Mouse (Mus musculus) MEL (cell line): ENCODE results near the gene Ttll1. TPM values are rescaled to one million over a fixed set of nuclear protein-coding genes. Genes with fewer than 3 reads are reported as not detected.

Source experiments
- DNase-seq: peaks from one replicate; pipeline ENCODE4 v3.0.0; 2011; ENCODE audit warnings: low read depth, low spot score
- H3K27ac ChIP-seq: 2 replicates; pipeline ENCODE4 v1.5.1; 2012; ENCODE audit warnings: low read depth, mild to moderate bottlenecking, control low read depth, low read length, moderate library complexity; ENCODE audit not compliant: control insufficient read depth
- H3K27me3 ChIP-seq, 2 experiments: fragments of 150-350 bp in 1 of 2; sonication (generic) in 1 of 2; 2 replicates each; pipeline ENCODE4 v1.6.1; 2012; ENCODE audit warnings: low read length in 2 of 2, mild to moderate bottlenecking in 2 of 2, improper control_type of control experiment in 1 of 2, moderate library complexity in 1 of 2; ENCODE audit not compliant: insufficient read depth in 2 of 2, control insufficient read depth in 1 of 2
- H3K36me3 ChIP-seq, 2 experiments: 2 replicates each; pipeline ENCODE4 v1.6.1; 2012 to 2014; ENCODE audit warnings: low read length in 2 of 2, improper control_type of control experiment in 1 of 2, inconsistent platforms in 1 of 2, mild to moderate bottlenecking in 1 of 2; ENCODE audit not compliant: insufficient read depth in 2 of 2, control insufficient read depth in 1 of 2
- H3K4me1 ChIP-seq, 2 experiments: fragments of 150-350 bp in 1 of 2; sonication (generic) in 1 of 2; 2 replicates each; pipeline ENCODE4 v1.6.1; 2012; ENCODE audit warnings: low read length in 2 of 2, improper control_type of control experiment in 1 of 2, mild to moderate bottlenecking in 1 of 2; ENCODE audit not compliant: insufficient read depth in 2 of 2, control insufficient read depth in 1 of 2
- H3K4me3 ChIP-seq, 2 experiments: fragments of 150-350 bp in 1 of 2; sonication (generic) in 1 of 2; 2 replicates each; pipeline ENCODE4 v1.5.1; 2012; ENCODE audit warnings: low read depth in 2 of 2, low read length in 2 of 2, mild to moderate bottlenecking in 2 of 2, moderate library complexity in 2 of 2, control low read depth in 1 of 2, improper control_type of control experiment in 1 of 2; ENCODE audit not compliant: control insufficient read depth in 1 of 2, insufficient read depth in 1 of 2
- H3K79me2 ChIP-seq: 2 replicates; pipeline ENCODE4 v1.6.1; 2012; ENCODE audit warnings: mild to moderate bottlenecking, low read length, moderate library complexity; ENCODE audit not compliant: control insufficient read depth, poor library complexity, insufficient read depth
- H3K9ac ChIP-seq: 2 replicates; pipeline ENCODE4 v1.6.1; 2012; ENCODE audit warnings: low read depth, mild to moderate bottlenecking, control low read depth, low read length, moderate library complexity; ENCODE audit not compliant: control insufficient read depth, poor library complexity, severe bottlenecking
- H3K9me3 ChIP-seq: fragments of 150-350 bp; sonication (generic); replicated peaks from 2 replicates; pipeline ENCODE4 v1.6.1; 2012; ENCODE audit warnings: mild to moderate bottlenecking, low read length, improper control_type of control experiment, moderate library complexity; ENCODE audit not compliant: insufficient read depth
- CHD1 ChIP-seq: IDR thresholded peaks from 2 replicates; pipeline ENCODE4 v1.6.1; 2012; ENCODE audit warnings: low read depth, mild to moderate bottlenecking, inconsistent platforms, low read length, improper control_type of control experiment
- CHD2 ChIP-seq: IDR thresholded peaks from 2 replicates; pipeline ENCODE4 v1.6.1; 2011; ENCODE audit warnings: low read length, improper control_type of control experiment
- CTCF ChIP-seq, 3 experiments: IDR thresholded peaks in 2 of 3; conservative IDR thresholded peaks in 1 of 3; 2 replicates each; pipeline ENCODE4 v1.5.1; 2011 to 2012; ENCODE audit warnings: low read length in 3 of 3, low read depth in 2 of 3, mild to moderate bottlenecking in 2 of 3, improper control_type of control experiment in 1 of 3, inconsistent platforms in 1 of 3, mixed read lengths in 1 of 3, moderate library complexity in 1 of 3; ENCODE audit not compliant: control insufficient read depth in 1 of 3, insufficient read depth in 1 of 3, poor library complexity in 1 of 3, severe bottlenecking in 1 of 3
- ETS1 ChIP-seq: IDR thresholded peaks from 2 replicates; pipeline ENCODE4 v1.6.1; 2012; ENCODE audit warnings: low read depth, mild to moderate bottlenecking, inconsistent platforms, low read length, improper control_type of control experiment, moderate library complexity
- JUND ChIP-seq: IDR thresholded peaks from 2 replicates; pipeline ENCODE4 v1.6.1; 2011; ENCODE audit warnings: low read depth, mild to moderate bottlenecking, improper control_type of control experiment, low read length
- KAT2A ChIP-seq: conservative IDR thresholded peaks from 2 replicates; pipeline ENCODE4 v1.6.1; 2012; ENCODE audit warnings: low read depth, low read length, improper control_type of control experiment, inconsistent platforms
- MAFK ChIP-seq: IDR thresholded peaks from 2 replicates; pipeline ENCODE4 v1.6.1; 2011; ENCODE audit warnings: low read depth, mild to moderate bottlenecking, low read length, improper control_type of control experiment, borderline replicate concordance
- MEF2A ChIP-seq: IDR thresholded peaks from 2 replicates; pipeline ENCODE4 v1.6.1; 2014; ENCODE audit warnings: low read depth, mild to moderate bottlenecking, inconsistent platforms, low read length, improper control_type of control experiment; ENCODE audit not compliant: poor library complexity, insufficient replicate concordance, severe bottlenecking; ENCODE audit errors: extremely low read depth
- MYC ChIP-seq: IDR thresholded peaks from 2 replicates; pipeline ENCODE4 v1.6.1; 2011; ENCODE audit warnings: low read depth, mild to moderate bottlenecking, low read length, improper control_type of control experiment, moderate library complexity
- NELFE ChIP-seq: IDR thresholded peaks from 2 replicates; pipeline ENCODE4 v1.6.1; 2011; ENCODE audit warnings: low read depth, low read length, improper control_type of control experiment
- NRF1 ChIP-seq: IDR thresholded peaks from 2 replicates; pipeline ENCODE4 v1.6.1; 2014; ENCODE audit warnings: low read depth, mild to moderate bottlenecking, inconsistent platforms, low read length, improper control_type of control experiment, moderate library complexity; ENCODE audit not compliant: poor library complexity, insufficient read depth, severe bottlenecking
- POLR2A ChIP-seq, 2 experiments: IDR thresholded peaks; 2 replicates each; pipeline ENCODE4 v1.6.1; 2011 to 2012; ENCODE audit warnings: low read length in 2 of 2, mild to moderate bottlenecking in 2 of 2, control low read depth in 1 of 2, improper control_type of control experiment in 1 of 2, low read depth in 1 of 2, moderate library complexity in 1 of 2; ENCODE audit not compliant: control insufficient read depth in 1 of 2, insufficient read depth in 1 of 2, poor library complexity in 1 of 2
- POLR2AphosphoS2 ChIP-seq: IDR thresholded peaks from 2 replicates; pipeline ENCODE4 v1.6.1; 2011; ENCODE audit warnings: low read length, improper control_type of control experiment
- RAD21 ChIP-seq: IDR thresholded peaks from 2 replicates; pipeline ENCODE4 v1.6.1; 2011; ENCODE audit warnings: mild to moderate bottlenecking, low read depth, low read length, improper control_type of control experiment
- RCOR1 ChIP-seq: IDR thresholded peaks from 2 replicates; pipeline ENCODE4 v1.6.1; 2012; ENCODE audit warnings: low read depth, mild to moderate bottlenecking, inconsistent platforms, low read length, improper control_type of control experiment
- SMC3 ChIP-seq: IDR thresholded peaks from 2 replicates; pipeline ENCODE4 v1.6.1; 2011; ENCODE audit warnings: low read depth, low read length, improper control_type of control experiment
- TBP ChIP-seq: IDR thresholded peaks from 2 replicates; pipeline ENCODE4 v1.8.0; 2011; ENCODE audit warnings: low read depth, low read length, improper control_type of control experiment
- ZKSCAN1 ChIP-seq: IDR thresholded peaks from 2 replicates; pipeline ENCODE4 v1.6.1; 2012; ENCODE audit warnings: low read depth, mild to moderate bottlenecking, inconsistent platforms, low read length, improper control_type of control experiment, moderate library complexity
- ZMIZ1 ChIP-seq: IDR thresholded peaks from 2 replicates; pipeline ENCODE4 v1.6.1; 2012; ENCODE audit warnings: low read depth, mild to moderate bottlenecking, inconsistent platforms, low read length, improper control_type of control experiment, moderate library complexity
- ZNF384 ChIP-seq: IDR thresholded peaks from 2 replicates; pipeline ENCODE4 v1.6.1; 2012; ENCODE audit warnings: low read depth, mild to moderate bottlenecking, inconsistent platforms, low read length, improper control_type of control experiment
- polyA plus RNA-seq, 2 experiments: library from polyadenylated mRNA; stranded (reverse) in 1 of 2; unstranded in 1 of 2; fragments of >175 nt in 1 of 2; fragments of >200 nt in 1 of 2; gene quantifications; 2 replicates each; pipeline versions ENCODE4 v1.2.1 to v1.2.4; 2012; ENCODE audit warnings: low replicate concordance in 2 of 2, low read depth in 1 of 2; ENCODE audit not compliant: insufficient read length in 2 of 2, insufficient read depth in 1 of 2, missing spikeins in 1 of 2
- total RNA-seq: library from RNA; depleted of rRNA; stranded (reverse); fragments of 300-350 nt; gene quantifications from 2 replicates; pipeline ENCODE4 v1.2.3, GENCODE M21; 2012

Gene Ttll1
- total and polyA plus RNA-seq, 3 experiments, result 3.4 to 14.1 TPM; not detected in 1

DNA sequence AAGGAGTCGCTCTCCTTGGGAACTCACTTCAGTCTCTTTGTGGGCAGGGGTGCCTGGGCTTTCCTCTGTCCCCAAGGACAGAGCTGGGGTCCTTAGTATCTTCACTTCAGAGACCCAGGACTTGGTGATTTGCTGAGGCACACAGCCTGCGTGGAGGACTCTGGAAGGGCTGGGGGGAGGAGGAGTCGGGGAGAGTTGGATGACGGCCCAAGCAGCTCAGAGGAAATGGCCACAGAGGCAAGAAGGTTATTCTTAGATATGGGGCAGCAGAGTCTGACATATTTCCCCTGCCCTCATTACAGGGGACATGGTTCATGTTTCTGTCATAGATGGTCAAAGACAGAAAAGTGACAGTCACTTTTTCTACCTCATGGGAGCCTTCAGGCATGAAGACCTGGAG lies 29.2 kb upstream of the Ttll1 start:
- H3K27ac ChIP-seq, result no peak overlapping the region
- no peaks in the 10 kb centered on the region for H3K9me3 ChIP-seq
- H3K4me1 ChIP-seq, result peaks cover 0 to 14% of the 10 kb centered on the region in 2 experiments; a peak in 2 of 4 replicates
- H3K36me3 ChIP-seq, result peaks cover 0 to 3% of the 10 kb centered on the region in 2 experiments; a peak in 1 of 4 replicates
- no peak for DNase-seq
- no peak overlapping the region for H3K9ac ChIP-seq
- no peaks in the 10 kb centered on the region for H3K27me3 ChIP-seq
- H3K4me3 ChIP-seq, result no peak overlapping the region
- TF ChIP-seq ZKSCAN1, result no peak
- H3K79me2 ChIP-seq, result no peaks in the 10 kb centered on the region

DNA sequence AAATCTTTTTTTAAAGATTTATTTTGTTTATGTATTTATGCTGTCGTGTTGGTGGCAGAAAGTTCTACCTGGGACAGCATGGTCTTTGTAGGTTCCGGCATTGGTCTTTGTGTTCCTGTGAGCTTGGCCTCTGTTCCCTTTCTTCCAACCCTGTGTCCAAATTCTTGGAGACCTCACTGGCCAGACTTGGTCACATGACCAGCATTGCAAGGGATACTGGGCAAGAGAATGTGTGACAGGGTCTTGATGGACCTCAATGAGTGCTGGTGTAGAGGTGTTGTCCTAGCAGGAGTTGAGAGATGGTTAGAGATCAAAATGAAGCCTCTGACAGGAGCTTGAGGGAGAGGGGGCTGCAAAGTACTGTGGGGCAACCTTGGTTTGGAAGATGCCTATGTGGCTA lies 28.2 kb upstream of the Ttll1 start:
- no peak for TF ChIP-seq CTCF (IDR thresholded peaks at IDR 0.05 in 2 of 3, conservative IDR thresholded peaks at IDR 0.05 in 1 of 3; ENCODE audit: control insufficient read depth in 1 of 3, insufficient read depth in 1 of 3, low read depth in 2 of 3, low read length in 3 of 3, poor library complexity in 1 of 3, severe bottlenecking in 1 of 3)
- no peak for TF ChIP-seq MEF2A
- no peak for TF ChIP-seq KAT2A
- TF ChIP-seq JUND, result no peak
- TF ChIP-seq ZNF384, result no peak
- no peak for TF ChIP-seq CHD1
- TF ChIP-seq SMC3, result no peak
- TF ChIP-seq NRF1, result no peak
- no peak for TF ChIP-seq MYC
- no peak for TF ChIP-seq MAFK
- no peak for TF ChIP-seq ZMIZ1
- TF ChIP-seq ETS1, result no peak
- no peak for TF ChIP-seq TBP
- no peak for TF ChIP-seq NELFE
- no peak for TF ChIP-seq POLR2AphosphoS2
- TF ChIP-seq, all 39 proteins: peak for 0
- Histone ChIP-seq H3K4me3 (no peak overlapping the region), H3K9ac (no peak overlapping the region), H3K9me3 (no peaks in the 10 kb centered on the region), H3K36me3 (peaks cover 0 to 3% of the 10 kb centered on the region in 2 experiments; a peak in 1 of 4 replicates), H3K27ac (no peak overlapping the region), H3K79me2 (no peaks in the 10 kb centered on the region), H3K4me1 (peaks cover 0 to 16% of the 10 kb centered on the region in 2 experiments; a peak in 2 of 4 replicates), H3K27me3 (no peaks in the 10 kb centered on the region)
- DNase-seq, result no peak

DNA sequence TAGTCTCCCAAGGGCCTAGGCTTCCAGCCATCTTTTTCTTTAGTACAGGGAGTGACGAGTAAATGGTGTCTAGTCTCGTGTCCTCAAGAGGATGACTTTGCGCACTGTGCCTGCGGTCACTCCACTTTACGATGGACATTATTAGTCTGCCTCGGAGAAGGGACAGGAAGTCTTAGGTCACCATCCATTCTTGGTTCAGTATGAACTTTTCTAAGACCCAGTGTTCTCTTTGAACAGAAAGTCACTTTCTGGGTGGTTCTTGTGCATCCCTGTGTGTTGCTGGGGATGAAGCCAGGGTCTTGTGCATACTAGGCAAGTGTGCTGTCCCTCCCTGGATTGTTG lies 25.2 kb upstream of the Ttll1 start:
- no peaks in the 10 kb centered on the region for H3K79me2 ChIP-seq
- no peak overlapping the region for H3K4me3 ChIP-seq
- H3K9ac ChIP-seq, result no peak overlapping the region
- no peak overlapping the region for H3K27ac ChIP-seq
- TF ChIP-seq RAD21 (no peak), POLR2A (IDR thresholded peaks at IDR 0.05; ENCODE audit: control insufficient read depth in 1 of 2, insufficient read depth in 1 of 2, low read depth in 1 of 2, low read length in 2 of 2, poor library complexity in 1 of 2) (no peak), CHD2 (no peak), MAFK (no peak), RCOR1 (no peak), NRF1 (no peak), JUND (no peak)
- H3K4me1 ChIP-seq, result peaks cover 0 to 16% of the 10 kb centered on the region in 2 experiments; a peak in 2 of 4 replicates
- no peaks in the 10 kb centered on the region for H3K27me3 ChIP-seq
- no peaks in the 10 kb centered on the region for H3K9me3 ChIP-seq
- no peak for DNase-seq
- H3K36me3 ChIP-seq, result peaks cover 0 to 3% of the 10 kb centered on the region in 2 experiments; a peak in 1 of 4 replicates
